Mouse (Mus musculus) midbrain, postnatal 0 days (tissue): Measurements from ENCODE around the gene D430042O09Rik. TPM values are rescaled to one million over a fixed set of nuclear protein-coding genes. Genes with fewer than 3 reads are reported as not detected.

ENCODE experiments used
- ATAC-seq: fragments of 200-750 bp; cut with Nextera tagmentation; 2 replicates; pipeline ENCODE4 v1.8.0; 2017; ENCODE audit warnings: moderate number of reproducible peaks, mild to moderate bottlenecking, moderate TSS enrichment, moderate library complexity; ENCODE audit not compliant: low FRiP score
- DNase-seq: peaks from one replicate; pipeline ENCODE4 v3.0.0-alpha.2; 2015; ENCODE audit warnings: low spot score
- H3K27ac ChIP-seq: fragments of 300-500 bp; sonication (generic); 2 replicates; pipeline ENCODE4 v1.5.1; 2014; ENCODE audit warnings: low read depth, mild to moderate bottlenecking, low read length, mixed read lengths
- H3K27me3 ChIP-seq: fragments of 300-500 bp; sonication (generic); 2 replicates; pipeline ENCODE4 v1.6.1; 2014; ENCODE audit warnings: low read length, control low read depth, mixed read lengths; ENCODE audit not compliant: insufficient read depth
- H3K36me3 ChIP-seq: fragments of 300-500 bp; sonication (generic); 2 replicates; pipeline ENCODE4 v1.6.1; 2014; ENCODE audit warnings: low read length, control low read depth, mixed read lengths; ENCODE audit not compliant: insufficient read depth
- H3K4me1 ChIP-seq: fragments of 300-500 bp; sonication (generic); 2 replicates; pipeline ENCODE4 v1.6.1; 2014; ENCODE audit warnings: mild to moderate bottlenecking, control low read depth, antibody characterized with exemption, low read length, mixed read lengths; ENCODE audit not compliant: insufficient read depth
- H3K4me2 ChIP-seq: fragments of 300-500 bp; sonication (generic); 2 replicates; pipeline ENCODE4 v1.6.1; 2014; ENCODE audit warnings: low read depth, mild to moderate bottlenecking, low read length, mixed read lengths; ENCODE audit not compliant: poor library complexity, severe bottlenecking
- H3K4me3 ChIP-seq: fragments of 300-500 bp; sonication (generic); 2 replicates; pipeline ENCODE4 v1.5.1; 2014; ENCODE audit warnings: low read depth, mild to moderate bottlenecking, low read length, moderate library complexity
- H3K9ac ChIP-seq: fragments of 300-500 bp; sonication (generic); replicated peaks from 2 replicates; pipeline ENCODE4 v1.6.1; 2014; ENCODE audit warnings: mild to moderate bottlenecking, low read length, moderate library complexity, mixed read lengths; ENCODE audit not compliant: poor library complexity, severe bottlenecking
- H3K9me3 ChIP-seq: fragments of 300-500 bp; sonication (generic); 2 replicates; pipeline ENCODE4 v1.6.1; 2016; ENCODE audit warnings: low read length, control low read depth
- CTCF ChIP-seq: IDR thresholded peaks from 2 replicates; pipeline ENCODE4 v1.5.1; 2016; ENCODE audit warnings: antibody characterized with exemption, mild to moderate bottlenecking
- WGBS: fragments of 180-500 bp; shearing (Covaris S2); extraction: QIAGEN DNeasy Blood & Tissue Kit; methylation state at CpG from one replicate; pipeline ENCODE4 v1.1.7; 2014; 5-methylcytosine and 5-hydroxymethylcytosine counted together
- polyA plus RNA-seq: library from polyadenylated mRNA; unstranded; fragments of >200 nt; fragmentation: Nextera tagmentation; extraction: Ambion mirVana; gene quantifications from 2 replicates; pipeline ENCODE4 v1.2.1, GENCODE M21; 2015
- total RNA-seq: library from RNA; depleted of rRNA; stranded (reverse); fragments of >200 nt; gene quantifications from 2 replicates; pipeline ENCODE4 v1.2.3, GENCODE M21; 2014

Gene D430042O09Rik
- total and polyA plus RNA-seq, 2 experiments from 2014 or later = 4.3 to 16.9 TPM

DNA sequence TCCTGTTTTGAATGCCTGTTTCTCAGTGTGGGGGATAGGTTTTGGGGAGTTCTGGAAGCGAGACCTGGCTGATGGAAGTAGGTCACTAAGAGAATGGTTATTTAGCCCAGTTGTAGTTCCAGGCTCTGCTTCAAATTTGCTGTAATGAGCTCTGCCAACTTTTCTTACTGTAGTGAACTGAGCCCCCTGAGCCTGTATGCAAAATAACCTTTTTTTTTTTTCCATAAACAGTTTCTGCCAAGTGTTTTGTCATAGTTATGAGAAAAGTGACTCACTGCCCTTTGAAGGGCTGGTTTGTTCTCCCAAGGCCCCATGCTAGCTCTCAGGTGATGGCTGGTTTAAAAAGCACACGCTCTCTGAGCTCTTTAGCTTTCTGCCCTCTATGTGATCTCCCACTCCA lies 125.8 kb downstream of the D430042O09Rik start:
- Histone ChIP-seq H3K4me1 (peaks cover 4% of the 10 kb centered on the region; the same call in 1 of the 2 replicates), H3K4me2 (no peak overlapping the region), H3K36me3 (no peaks in the 10 kb centered on the region), H3K27me3 (no peaks in the 10 kb centered on the region), H3K27ac (no peak overlapping the region), H3K9me3 (no peaks in the 10 kb centered on the region), H3K4me3 (no peak overlapping the region), H3K9ac (no peak overlapping the region)
- no peak for DNase-seq
- TF ChIP-seq CTCF = no peak
- no peak for ATAC-seq
- whole genome bisulfite sequencing = 87% methylated on average over 2 of the region's 2 CpGs

DNA sequence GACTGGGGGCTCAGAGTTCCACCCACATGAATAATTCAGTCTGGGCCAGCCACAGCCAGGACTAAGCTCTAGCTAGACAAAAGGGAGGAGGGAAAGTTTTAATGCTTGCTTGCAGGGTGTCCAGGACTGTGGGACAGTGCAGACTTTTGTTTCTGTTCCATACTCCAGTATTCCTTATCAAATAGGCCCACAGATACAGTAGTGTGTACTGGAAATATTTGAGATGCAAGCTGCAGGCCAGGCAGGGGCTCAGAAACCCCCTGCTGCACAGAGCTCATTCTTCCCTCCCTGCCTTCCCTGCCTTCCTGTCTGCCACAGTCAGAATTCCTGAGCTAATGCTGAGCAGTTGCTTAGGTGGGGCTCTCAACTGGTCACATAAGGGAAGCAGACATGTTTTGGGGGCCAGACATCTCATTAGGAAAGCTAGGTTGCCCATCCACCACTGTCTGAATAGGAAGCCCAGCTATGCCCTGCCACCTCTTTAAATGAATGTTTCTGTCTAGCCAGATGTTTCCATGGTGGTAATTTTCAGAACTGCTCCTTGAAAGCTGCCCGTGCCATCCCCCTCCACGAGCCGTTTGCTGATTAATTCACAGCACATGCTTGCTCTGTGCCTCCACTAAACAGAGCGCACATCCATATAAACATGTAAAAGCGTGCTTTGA lies 130.5 kb downstream of the D430042O09Rik start:
- peaks cover 6% of the 10 kb centered on the region; the same call in 1 of the 2 replicates for H3K4me1 ChIP-seq
- no peak for TF ChIP-seq CTCF
- ATAC-seq = no peak
- no peak overlapping the region for H3K4me3 ChIP-seq
- peak overlapping the region; percentile 51; the same call in 1 of the 2 replicates for H3K27ac ChIP-seq
- 16% methylated on average over 5 of the region's 5 CpGs for WGBS
- H3K27me3 ChIP-seq = no peaks in the 10 kb centered on the region
- no peak overlapping the region for H3K9ac ChIP-seq
- no peaks in the 10 kb centered on the region for H3K9me3 ChIP-seq
- no peak for DNase-seq
- H3K36me3 ChIP-seq = 0 out of 2 replicates have a peak, but pooled peaks cover 6% of the 10 kb centered on the region
- H3K4me2 ChIP-seq = no peak overlapping the region

DNA sequence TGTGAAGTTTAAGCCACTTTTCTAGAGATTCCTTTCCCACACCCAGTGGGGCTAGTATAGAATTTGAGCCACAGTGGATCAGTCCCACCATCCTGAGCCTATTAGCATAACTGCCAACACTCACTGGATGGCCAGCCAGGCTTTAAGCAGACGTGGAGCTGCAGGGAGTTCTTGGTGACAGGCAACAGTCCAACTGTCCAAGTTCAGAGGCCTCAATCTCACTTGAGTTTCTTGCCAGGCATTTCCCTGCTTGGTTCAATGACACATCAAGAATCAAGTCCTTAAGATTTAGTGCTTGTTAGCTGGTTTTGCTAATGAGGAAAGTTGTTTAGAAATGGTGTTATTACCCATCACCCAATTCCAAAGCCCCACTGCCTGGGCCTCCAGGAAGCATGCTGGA lies 137.9 kb downstream of the D430042O09Rik start:
- Histone ChIP-seq H3K9ac (no peak overlapping the region), H3K9me3 (no peaks in the 10 kb centered on the region), H3K4me1 (no peaks in the 10 kb centered on the region), H3K27ac (no peak overlapping the region), H3K36me3 (0 out of 2 replicates have a peak, but pooled peaks cover 7% of the 10 kb centered on the region), H3K4me3 (no peak overlapping the region), H3K4me2 (no peak overlapping the region), H3K27me3 (no peaks in the 10 kb centered on the region)
- ATAC-seq = no peak
- peak; percentile 18 for DNase-seq
- 41% methylated on average over 1 of the region's 1 CpGs for WGBS
- no peak for TF ChIP-seq CTCF

DNA sequence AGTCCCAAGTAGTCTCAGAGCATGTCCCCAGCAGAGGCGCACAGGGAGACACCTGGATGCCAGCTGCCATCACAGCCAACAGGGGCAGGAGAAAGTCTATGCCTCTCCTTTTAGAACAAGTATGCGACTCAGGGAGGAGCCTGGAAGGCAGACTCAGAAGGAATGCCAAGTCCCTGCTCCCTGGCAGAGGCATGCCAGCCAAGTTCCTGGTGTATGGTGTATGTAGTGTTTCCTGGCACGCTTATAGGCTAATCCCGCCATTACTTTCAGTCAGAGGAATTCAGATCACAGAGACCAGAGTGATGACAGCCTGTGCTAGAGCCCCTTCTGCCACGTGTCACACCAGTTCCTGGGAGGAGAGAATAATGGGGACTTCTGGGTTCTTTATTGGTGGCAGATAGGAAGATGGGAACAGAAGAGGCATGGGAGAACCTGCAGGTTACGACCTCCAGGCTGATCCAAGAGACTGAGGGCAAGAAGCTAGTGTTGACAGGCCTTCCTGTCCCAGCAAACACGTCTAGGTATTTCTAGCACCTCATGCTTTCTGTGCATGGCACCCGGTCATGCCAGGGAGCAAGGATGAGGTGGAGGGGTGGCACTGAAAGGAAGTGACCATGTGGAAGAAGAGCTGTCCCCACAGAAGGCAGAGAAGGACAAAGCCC lies 139.3 kb downstream of the D430042O09Rik start:
- Histone ChIP-seq H3K9me3 (no peaks in the 10 kb centered on the region), H3K9ac (no peak overlapping the region), H3K27me3 (no peaks in the 10 kb centered on the region), H3K36me3 (0 out of 2 replicates have a peak, but pooled peaks cover 11% of the 10 kb centered on the region), H3K4me3 (no peak overlapping the region), H3K4me2 (no peak overlapping the region), H3K27ac (no peak overlapping the region), H3K4me1 (no peaks in the 10 kb centered on the region)
- peak; percentile 67 for DNase-seq
- 75% methylated on average over 8 of the region's 8 CpGs for WGBS
- ATAC-seq = no peak
- TF ChIP-seq CTCF = no peak

DNA sequence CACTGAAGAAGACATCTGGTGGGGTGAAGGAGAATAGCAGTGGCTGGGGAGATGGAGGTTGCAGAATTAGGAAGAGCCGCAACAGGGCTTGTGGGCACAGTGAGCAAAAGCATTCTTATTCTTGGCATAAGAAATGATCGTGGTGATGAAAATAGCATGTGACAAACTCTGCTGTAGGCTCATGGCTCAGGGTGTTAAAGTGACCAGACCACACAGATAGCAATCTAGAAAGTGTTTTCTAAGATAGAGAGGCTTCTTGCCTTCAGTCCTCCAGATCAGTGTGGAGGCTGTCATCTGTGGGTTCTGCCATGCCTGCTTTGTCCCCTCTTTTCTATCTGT lies 139.8 kb downstream of the D430042O09Rik start:
- Histone ChIP-seq H3K27ac (no peak overlapping the region), H3K4me1 (no peaks in the 10 kb centered on the region), H3K9ac (no peak overlapping the region), H3K9me3 (no peaks in the 10 kb centered on the region), H3K27me3 (no peaks in the 10 kb centered on the region), H3K4me3 (no peak overlapping the region), H3K36me3 (0 out of 2 replicates have a peak, but pooled peaks cover 10% of the 10 kb centered on the region), H3K4me2 (no peak overlapping the region)
- peak; percentile 16; the same call in 1 of the 2 replicates for TF ChIP-seq CTCF
- ATAC-seq = no peak
- 83% methylated on average over 2 of the region's 2 CpGs for WGBS
- DNase-seq = no peak

DNA sequence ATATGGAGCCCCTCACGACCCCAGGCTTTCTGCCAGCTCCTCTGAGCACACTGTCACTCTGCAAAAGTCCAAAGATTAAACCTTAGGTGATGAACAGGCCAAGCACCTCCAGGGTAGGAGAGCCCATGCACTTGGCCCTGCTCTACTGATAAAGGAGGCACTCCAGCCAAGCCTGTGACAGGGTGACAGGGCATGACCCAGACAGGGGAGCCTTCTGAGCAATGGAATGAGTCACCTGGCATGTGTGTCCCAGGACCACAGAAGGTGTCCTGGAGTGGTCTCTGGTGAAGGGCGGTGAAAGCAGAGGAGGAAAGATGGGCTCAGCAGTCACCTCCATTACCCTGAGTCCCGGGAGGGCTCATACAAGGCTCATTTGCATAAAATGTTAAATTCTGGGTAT lies 151.9 kb downstream of the D430042O09Rik start:
- WGBS = 78% methylated on average over 3 of the region's 3 CpGs
- ATAC-seq = no peak
- no peak for TF ChIP-seq CTCF

More for the DNA sequence above, 151.9 kb downstream of the D430042O09Rik start:
- no peaks in the 10 kb centered on the region for H3K4me1 ChIP-seq
- DNase-seq = no peak
- H3K4me3 ChIP-seq = no peak overlapping the region
- no peak overlapping the region for H3K9ac ChIP-seq
- no peaks in the 10 kb centered on the region for H3K27me3 ChIP-seq
- H3K9me3 ChIP-seq = no peaks in the 10 kb centered on the region
- H3K4me2 ChIP-seq = no peak overlapping the region
- no peak overlapping the region for H3K27ac ChIP-seq
- 0 out of 2 replicates have a peak, but pooled peaks cover 4% of the 10 kb centered on the region for H3K36me3 ChIP-seq
